Mouse (Mus musculus): Measurements from ENCODE around the gene Paqr9.

DNA sequence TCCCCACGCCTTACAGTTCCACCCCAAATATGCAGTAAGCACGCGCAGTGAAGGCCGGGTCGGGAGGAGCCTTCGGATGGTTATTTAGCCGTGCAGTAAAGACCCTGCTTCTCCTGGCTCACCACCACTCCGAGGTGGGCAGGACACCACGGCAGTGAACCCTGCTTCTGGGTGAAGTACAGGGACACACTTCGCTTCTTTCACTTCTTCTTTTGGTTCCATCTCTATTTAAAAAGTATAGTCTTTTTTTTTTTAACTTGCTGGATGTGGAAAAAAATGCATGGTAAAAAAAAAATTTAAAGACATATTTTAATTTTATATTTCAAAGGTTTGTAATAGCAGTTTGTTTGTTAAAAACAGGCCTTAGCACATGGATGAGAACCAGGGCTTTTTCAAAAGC is 6.9 kb downstream of the Paqr9 start:
- TF ChIP-seq CTCF (IDR thresholded peaks at IDR 0.05; ENCODE audit: low read depth): no peak
- TF ChIP-seq EP300 (IDR thresholded peaks at IDR 0.05; ENCODE audit: low read depth): no peak
